Mouse (Mus musculus) lung, postnatal 4 days (tissue): ENCODE results near the gene Scube2.

Source experiments
- DNase-seq, 2 experiments: peaks; one replicate each; pipeline ENCODE4 v3.0.0; 2021

Scube2 gene

GRCm38 (mm10) chr7:109865370-109866229 is at the start of gene Scube2:
Scube2 (minus strand) TSS chr7:109865679.
- peak; percentile 38 to 72 for DNase-seq

DNA sequence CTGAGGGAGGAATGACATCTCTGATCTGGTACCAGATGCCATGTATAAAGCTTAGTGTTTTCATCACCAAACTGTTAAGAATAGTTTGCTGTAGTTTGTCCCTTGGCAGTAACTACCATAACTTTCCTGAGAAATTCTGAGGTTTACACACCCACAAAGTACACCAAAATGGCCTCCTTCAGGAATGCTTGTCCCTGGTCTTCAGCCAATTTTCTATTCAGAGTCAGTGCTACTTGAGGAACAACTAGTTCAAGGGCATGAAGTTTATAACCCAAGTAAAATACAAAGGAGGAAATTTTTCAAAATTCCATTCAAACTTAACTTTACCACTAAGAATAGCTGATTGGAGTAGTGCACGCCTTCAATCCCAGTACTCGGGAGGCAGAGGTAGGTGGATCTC is 40.7 kb upstream of the Scube2 start:
- no peak for DNase-seq

GRCm38 (mm10) chr7:109900921-109901320 is 35.4 kb upstream of the Scube2 start:
- DNase-seq = no peak

GRCm38 (mm10) chr7:109898911-109899310 is 33.4 kb upstream of the Scube2 start:
- no peak for DNase-seq

GRCm38 (mm10) chr7:109892530-109892929 is 27.1 kb upstream of the Scube2 start:
- DNase-seq = peak; percentile 68 to 80

GRCm38 (mm10) chr7:109891786-109892185 is 26.3 kb upstream of the Scube2 start:
- peak; percentile 11 to 63 for DNase-seq

- no peak for DNase-seq
Observed at GRCm38 (mm10) chr7:109890256-109890655, 24.8 kb upstream of the Scube2 start.

DNA sequence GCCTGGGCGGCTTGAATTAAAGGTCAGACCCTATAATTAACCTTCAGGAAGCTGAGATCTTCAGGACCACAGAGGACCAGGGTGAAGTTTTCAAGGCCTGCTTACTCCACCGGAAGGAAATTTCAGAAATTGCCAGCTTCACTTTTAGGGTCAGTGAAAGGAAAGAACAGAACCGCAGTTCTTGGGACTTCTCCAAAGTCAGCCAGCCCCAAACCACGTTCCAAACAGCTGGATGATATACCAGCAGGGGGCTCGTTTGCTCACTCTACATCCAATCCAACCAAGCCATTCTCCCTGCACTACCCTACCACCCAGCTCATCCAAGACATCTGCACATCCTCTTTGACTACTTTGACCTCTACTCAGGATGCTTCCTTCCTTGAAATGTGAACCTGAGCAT is 23.8 kb upstream of the Scube2 start:
- DNase-seq = no peak

DNA sequence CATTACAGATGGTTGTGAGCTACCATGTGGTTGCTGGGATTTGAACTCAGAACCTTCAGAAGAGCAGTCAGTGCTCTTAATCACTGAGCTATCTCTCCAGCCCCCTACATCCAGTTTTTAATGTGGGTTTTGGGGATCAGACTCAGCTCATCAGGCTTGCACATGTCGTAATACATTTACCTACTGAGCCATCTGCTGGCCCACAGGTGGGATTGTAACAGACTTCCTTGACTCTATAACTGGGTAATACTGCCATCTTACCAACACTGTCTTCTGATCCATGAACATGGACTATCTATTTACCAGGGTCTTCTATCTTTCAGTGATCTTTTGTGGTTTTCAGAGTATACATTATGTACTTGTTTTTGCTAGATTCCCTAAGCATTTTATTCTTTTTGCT is 20.8 kb upstream of the Scube2 start:
- DNase-seq = no peak

DNA sequence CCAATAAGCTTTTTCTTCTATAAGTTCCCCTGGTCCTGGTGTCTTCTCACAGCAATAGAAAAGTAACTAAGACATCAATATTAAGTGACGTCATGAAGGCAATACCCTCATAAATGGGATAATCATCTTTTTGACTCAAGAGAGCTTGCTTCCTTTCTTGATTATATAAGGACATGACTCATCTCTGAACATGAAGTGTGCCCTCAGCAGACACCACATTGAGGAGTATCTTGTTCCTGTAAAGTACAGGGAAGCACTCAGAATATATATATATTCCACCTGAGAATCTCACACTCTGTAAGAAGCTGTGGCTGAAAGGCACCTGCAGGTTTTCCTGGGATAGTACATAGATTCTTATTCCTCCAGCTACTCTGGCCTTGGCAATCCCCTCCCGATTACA is 17.1 kb upstream of the Scube2 start:
- DNase-seq = no peak

DNA sequence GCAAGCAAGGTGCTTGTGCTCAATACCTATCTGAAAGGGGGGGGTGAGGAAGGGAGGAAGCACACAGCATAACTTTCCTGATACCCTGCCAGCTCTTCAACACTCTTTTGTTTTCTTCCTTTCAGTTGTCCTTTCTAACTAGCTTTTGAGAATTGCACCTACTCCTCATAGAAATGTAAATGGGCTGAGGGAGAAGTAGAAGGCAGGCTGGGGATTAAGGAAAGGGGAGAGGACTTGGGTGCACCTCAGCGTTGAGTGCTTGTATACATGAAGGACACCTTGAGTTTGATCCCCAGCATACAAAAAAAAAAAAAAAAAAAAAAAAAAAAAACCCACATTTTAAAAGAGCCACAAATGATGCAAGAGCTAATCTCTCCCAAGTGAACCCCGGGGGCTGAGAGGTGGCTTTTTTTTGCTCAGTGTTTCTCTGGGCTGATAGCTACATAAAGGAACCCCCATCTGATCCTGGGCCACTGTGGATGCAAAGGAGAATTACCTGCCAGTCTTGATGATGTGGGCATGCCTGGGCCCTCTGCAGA is 16.2 kb upstream of the Scube2 start:
- DNase-seq = no peak

- DNase-seq = peak; percentile 38 to 72
Observed at GRCm38 (mm10) chr7:109879158-109879557, 13.7 kb upstream of the Scube2 start.

GRCm38 (mm10) chr7:109876085-109876484 is 10.6 kb upstream of the Scube2 start:
- no peak for DNase-seq

GRCm38 (mm10) chr7:109875598-109875997 is 10.1 kb upstream of the Scube2 start:
- DNase-seq = no peak

GRCm38 (mm10) chr7:109875033-109875432 is 9.6 kb upstream of the Scube2 start:
- no peak for DNase-seq

GRCm38 (mm10) chr7:109873170-109873569 is 7.7 kb upstream of the Scube2 start:
- DNase-seq = no peak

DNA sequence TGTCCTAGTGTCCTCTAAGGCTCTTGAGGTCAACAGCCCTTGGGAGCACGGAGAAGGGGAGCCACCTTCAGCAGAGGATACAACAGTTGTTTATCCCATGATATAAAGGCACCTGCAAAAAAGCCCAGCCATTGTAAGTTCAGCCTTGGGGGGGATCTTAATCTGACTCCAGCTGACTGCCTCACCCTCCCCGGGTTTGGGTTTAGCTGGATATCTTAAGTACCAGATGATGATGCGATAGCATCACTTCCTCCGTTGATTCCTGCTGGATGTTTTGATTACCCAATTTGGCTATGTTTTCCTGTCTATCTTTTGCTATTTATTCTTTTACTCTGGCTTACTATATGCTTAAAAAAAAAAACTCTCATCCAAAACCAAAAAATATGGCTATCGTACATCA is 5.8 kb upstream of the Scube2 start:
- no peak for DNase-seq

- DNase-seq = peak; percentile 29 to 57
Observed at GRCm38 (mm10) chr7:109868498-109868897, 3.0 kb upstream of the Scube2 start.

DNA sequence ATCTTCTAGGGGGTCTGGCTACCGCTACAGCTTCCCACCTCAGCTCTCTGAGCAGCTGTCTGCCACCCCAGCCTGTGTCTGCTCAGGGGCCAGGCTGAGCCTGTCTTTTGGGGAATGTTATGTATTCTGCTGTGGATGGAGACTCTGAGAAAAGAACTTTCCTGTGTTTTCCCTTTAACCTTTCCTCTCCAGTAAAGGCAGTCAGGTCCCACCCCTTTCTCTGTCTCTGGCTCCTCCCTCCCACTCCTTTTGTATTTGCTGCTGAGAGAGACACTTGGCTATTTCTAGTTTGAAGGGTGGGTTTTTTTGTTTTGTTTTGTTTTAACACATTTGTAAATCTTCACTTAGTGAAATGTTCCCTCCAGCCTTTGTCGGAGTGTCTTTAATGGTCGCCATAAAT is 1.2 kb upstream of the Scube2 start:
- DNase-seq = no peak

- DNase-seq = no peak
Observed at GRCm38 (mm10) chr7:109863561-109863960, 1.9 kb downstream of the Scube2 start.

DNA sequence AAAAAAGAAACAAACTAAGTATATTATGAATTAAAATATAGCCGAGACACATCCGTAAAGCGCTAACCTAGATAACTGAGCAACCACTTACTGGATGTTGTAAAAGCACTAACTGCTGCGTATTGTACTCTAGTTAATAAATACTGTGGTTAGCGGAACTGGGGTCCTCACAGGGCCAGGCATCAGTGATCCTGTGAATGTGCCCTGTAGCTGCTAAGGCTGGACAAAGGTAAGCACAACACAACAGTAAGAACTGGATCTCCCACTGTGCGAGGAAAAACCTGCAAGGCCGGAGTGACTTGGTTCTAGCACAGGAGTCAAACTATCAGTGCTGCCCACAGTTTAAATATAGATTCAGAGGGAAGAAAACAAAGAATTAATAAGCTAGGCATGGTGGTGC is 5.3 kb downstream of the Scube2 start:
- DNase-seq = no peak

GRCm38 (mm10) chr7:109859354-109859753 is 6.1 kb downstream of the Scube2 start:
- DNase-seq = no peak

DNA sequence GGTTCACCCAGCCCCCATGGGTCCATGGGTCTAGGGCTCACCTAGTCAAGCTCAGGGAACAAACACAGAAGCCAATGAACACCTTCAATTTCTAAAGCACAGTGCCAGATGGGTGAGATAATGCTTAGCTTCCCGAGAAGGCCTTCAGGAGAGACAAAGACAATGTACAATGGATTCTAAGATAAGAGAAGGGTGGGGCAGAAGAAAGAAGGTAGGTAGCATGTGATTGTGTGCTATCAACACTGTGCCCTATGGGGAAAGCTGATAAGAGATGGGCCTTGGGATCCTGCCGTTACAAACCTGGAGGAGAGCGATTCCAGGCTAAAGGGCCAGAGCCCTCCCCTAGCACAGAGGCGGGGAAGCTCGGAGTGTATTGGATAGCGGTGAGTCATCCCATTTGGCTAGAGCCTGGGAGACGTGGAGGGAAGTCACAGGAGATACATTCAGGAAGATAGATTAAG is 12.7 kb downstream of the Scube2 start:
- DNase-seq = no peak

DNA sequence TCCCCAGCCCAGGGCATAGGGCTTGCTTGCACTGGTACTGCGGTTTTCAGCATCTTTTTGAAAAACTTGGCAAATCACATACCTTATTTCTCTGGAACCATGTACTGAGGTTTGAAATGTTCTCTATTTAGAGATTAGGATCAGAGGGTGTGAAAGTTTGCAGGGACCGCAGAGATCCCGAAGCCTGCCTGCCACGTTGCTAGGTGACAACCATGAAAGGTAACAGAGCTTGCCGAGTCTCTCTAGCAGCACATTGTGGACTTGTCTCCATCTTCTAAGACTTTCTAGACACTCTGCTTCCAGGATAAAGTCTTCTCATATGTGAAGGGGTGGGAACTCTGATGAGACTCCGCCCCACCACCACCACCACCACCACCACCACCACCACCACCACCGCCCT is 13.5 kb downstream of the Scube2 start:
- no peak for DNase-seq

- no peak for DNase-seq
Observed at GRCm38 (mm10) chr7:109850531-109850930, 14.9 kb downstream of the Scube2 start.
